Mouse (Mus musculus): Measurements from ENCODE around the gene Fibp. TPM values are rescaled to one million over a fixed set of nuclear protein-coding genes. Genes with fewer than 3 reads are reported as not detected.

Gene Fibp
- total RNA-seq, 2 experiments from 2014 or later, result 50.3 to 50.5 TPM

- no peak for DNase-seq
- intact Hi-C loops (cut with DNase I), result no loop called here
Observed at GRCm38 (mm10) chr19:5512091-5513004, 51.9 kb downstream of the Fibp start.

GRCm38 (mm10) chr19:5513005-5513349, 52.6 kb downstream of the Fibp start:
- intact Hi-C loops (cut with DNase I), result no loop called here
- DNase-seq, result no peak

Other genes starting within 250 kb of the Fibp start
- gene Pacs1, start 187.5 kb upstream of the Fibp start, total RNA-seq (2021), result 10 to 100 TPM; 19.9 to 21.5 TPM
- 100 to 1,000 TPM; 115 to 128 TPM for gene Sf3b2, start 165.2 kb upstream of the Fibp start, total RNA-seq (2021)
- gene Gal3st3, start 162.3 kb upstream of the Fibp start, total RNA-seq (2021), result 10 to 100 TPM; 20.0 to 24.2 TPM
- gene Catsper1, start 124.9 kb upstream of the Fibp start, total RNA-seq (2021), result not detected
- gene Cst6, start 111.0 kb upstream of the Fibp start, total RNA-seq (2021), result 10 to 100 TPM in 1 of 2 experiments, 1 to 10 TPM in 1; 9.5 to 10.2 TPM
- 10 to 100 TPM; 16.5 to 17.7 TPM for gene Eif1ad, start 93.9 kb upstream of the Fibp start, total RNA-seq (2021)
- gene Banf1, start 93.4 kb upstream of the Fibp start, total RNA-seq (2021), result 100 to 1,000 TPM; 126 to 142 TPM
- gene Sart1, start 71.9 kb upstream of the Fibp start, total RNA-seq (2021), result 10 to 100 TPM; 53.2 to 55.5 TPM
- gene Tsga10ip, start 58.1 kb upstream of the Fibp start, total RNA-seq (2021), result 1 to 10 TPM in 1 of 2 experiments, under 1 TPM in 1; 0.17 to 2.8 TPM
- gene Drap1, start 35.6 kb upstream of the Fibp start, total RNA-seq (2021), result 100 to 1,000 TPM; 297 to 319 TPM
- 10 to 100 TPM; 33.3 to 38.1 TPM for gene AI837181, start 35.5 kb upstream of the Fibp start, total RNA-seq (2021)
- gene Fosl1, start 13.1 kb upstream of the Fibp start, total RNA-seq (2021), result not detected
- gene Ccdc85b, start 2.7 kb upstream of the Fibp start, total RNA-seq (2021), result 10 to 100 TPM in 1 of 2 experiments, 1 to 10 TPM in 1; 9.5 to 11.0 TPM
- under 1 TPM in 1 of 2 experiments, not detected in 1; 0.43 TPM for gene Ctsw, start 7.9 kb downstream of the Fibp start, total RNA-seq (2021)
- gene Efemp2, start 13.3 kb downstream of the Fibp start, total RNA-seq (2021), result 1 to 10 TPM; 9.0 to 9.8 TPM
- 10 to 100 TPM; 19.6 to 23.7 TPM for gene Mus81, start 27.8 kb downstream of the Fibp start, total RNA-seq (2021)
- 100 to 1,000 TPM; 174 to 188 TPM for gene Cfl1, start 29.8 kb downstream of the Fibp start, total RNA-seq (2021)
- under 1 TPM; 0.58 to 0.70 TPM for gene 1700020D05Rik, start 43.2 kb downstream of the Fibp start, total RNA-seq (2021)
- 1 to 10 TPM; 5.1 TPM for gene Snx32, start 49.9 kb downstream of the Fibp start, total RNA-seq (2021)
- gene Ovol1, start 100.0 kb downstream of the Fibp start, total RNA-seq (2021), result not detected
- 1 to 10 TPM; 3.1 to 3.4 TPM for gene Ap5b1, start 107.4 kb downstream of the Fibp start, total RNA-seq (2021)
- 10 to 100 TPM; 42.7 to 53.2 TPM for gene Rnaseh2c, start 141.3 kb downstream of the Fibp start, total RNA-seq (2021)
- 10 to 100 TPM; 30.3 to 37.0 TPM for gene Kat5, start 149.6 kb downstream of the Fibp start, total RNA-seq (2021)
- 10 to 100 TPM; 25.6 to 31.2 TPM for gene Rela, start 176.9 kb downstream of the Fibp start, total RNA-seq (2021)
- 10 to 100 TPM; 19.5 to 29.0 TPM for gene Sipa1, start 203.1 kb downstream of the Fibp start, total RNA-seq (2021)
- 10 to 100 TPM; 26.0 to 29.5 TPM for gene Map3k11, start 228.1 kb downstream of the Fibp start, total RNA-seq (2021)
- 10 to 100 TPM; 15.7 to 16.8 TPM for gene Pcnx3, start 228.3 kb downstream of the Fibp start, total RNA-seq (2021)
- gene Kcnk7, start 243.8 kb downstream of the Fibp start, total RNA-seq (2021), result not detected

Data from heart, postnatal 36 days (tissue).